ENCODE assay signal across 12 mouse cellular contexts in the genomic region with DNA sequence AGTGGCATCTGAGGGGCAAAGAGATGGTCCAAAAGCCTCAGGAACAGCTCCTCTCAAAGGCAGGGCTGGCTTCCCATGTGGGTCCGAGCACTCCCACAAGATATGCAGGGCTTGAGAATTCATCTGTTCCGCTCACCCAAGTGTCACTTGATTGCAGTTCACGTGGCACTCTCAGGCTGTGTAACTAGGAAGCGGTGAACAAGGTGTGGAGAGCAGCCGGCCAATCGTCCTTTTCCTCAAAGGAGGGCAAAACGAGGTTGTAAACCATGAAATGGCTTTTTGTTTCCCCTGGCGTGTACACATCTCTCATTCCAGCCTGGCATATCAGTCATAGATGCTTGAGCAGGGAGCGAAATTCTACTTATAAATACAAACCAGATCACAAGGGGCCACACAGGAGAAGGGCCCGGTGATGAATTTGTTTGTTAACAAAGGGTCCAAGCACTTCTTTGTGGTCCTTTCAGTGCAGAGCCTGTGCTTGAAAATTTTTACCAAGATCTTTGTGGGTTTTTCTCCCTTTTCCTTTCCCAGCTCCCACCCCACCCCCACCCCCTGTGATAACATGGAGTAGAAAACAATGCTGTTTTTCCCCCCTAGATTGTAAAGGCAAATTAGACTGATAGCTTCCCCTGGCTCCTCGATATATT.
A peak's percentile ranks its signal among the peaks of the same experiment; 100 is the strongest.
DNase-seq lines count a peak whose midpoint lies in the region; ATAC-seq lines count a peak whose summit lies in the region.
"Had no signal": no experiment of that assay in that cellular context is flagged by ENCODE, and none has a peak within 500 bp of the region (broad histone marks: within the 10 kb centered on the region; RNA-seq: fewer than 3 reads in every experiment).

No protein-coding gene starts in this region.

- 29% methylated on average over 11 of the region's 11 CpGs for WGBS in heart, embryonic 12.5 days
- WGBS in forebrain, embryonic 12.5 days = 24% methylated on average over 11 of the region's 11 CpGs
- WGBS in large intestine, adult 2 months = 33% methylated on average over 11 of the region's 11 CpGs
- 17% methylated on average over 11 of the region's 11 CpGs for WGBS in midbrain, embryonic 14.5 days

- ATAC-seq in heart, embryonic 12.5 days (ENCODE audit: insufficient number of reproducible peaks, low FRiP score) = no peak
- ATAC-seq in forebrain, embryonic 12.5 days (ENCODE audit: low FRiP score) = no peak
- ATAC-seq in midbrain, embryonic 14.5 days (ENCODE audit: low FRiP score, low TSS enrichment) = no peak

- H3K36me3 ChIP-seq in heart, embryonic 12.5 days = no peaks in the 10 kb centered on the region
- no peaks in the 10 kb centered on the region for H3K36me3 ChIP-seq in forebrain, embryonic 12.5 days (replicated peaks)
- H3K36me3 ChIP-seq in midbrain, embryonic 14.5 days (ENCODE audit: control insufficient read depth, insufficient read depth, low read length) = no peaks in the 10 kb centered on the region
- H3K36me3 ChIP-seq: embryonic facial prominence, embryonic 15.5 days; limb, embryonic 13.5 days had no signal

- H3K27ac ChIP-seq in heart, embryonic 12.5 days (ENCODE audit: poor library complexity, severe bottlenecking) = no peak overlapping the region
- peak overlapping the region; percentile 42 for H3K27ac ChIP-seq in forebrain, embryonic 12.5 days
- peak overlapping the region; percentile 52 for H3K27ac ChIP-seq in midbrain, embryonic 14.5 days (replicated peaks; ENCODE audit: low read depth, low read length)
- H3K27ac ChIP-seq: embryonic facial prominence, embryonic 15.5 days; limb, embryonic 13.5 days had no signal

- intact Hi-C loops in heart, postnatal 14 days (cut with DNase I) = no loop called here

- H3K4me2 ChIP-seq in heart, embryonic 12.5 days = peak overlapping the region; percentile 31
- H3K4me2 ChIP-seq in forebrain, embryonic 12.5 days = 0 out of 2 replicates have a peak overlapping the region, but pooled peaks have one; percentile 2
- H3K4me2 ChIP-seq in midbrain, embryonic 14.5 days (ENCODE audit: low read length) = peak overlapping the region; percentile 10; the same call in 1 of the 2 replicates
- H3K4me2 ChIP-seq: embryonic facial prominence, embryonic 15.5 days; limb, embryonic 13.5 days had no signal

- H3K9me3 ChIP-seq in heart, embryonic 12.5 days (replicated peaks) = no peaks in the 10 kb centered on the region
- no peaks in the 10 kb centered on the region for H3K9me3 ChIP-seq in forebrain, embryonic 12.5 days
- H3K9me3 ChIP-seq in midbrain, embryonic 14.5 days (ENCODE audit: control insufficient read depth, low read length) = no peaks in the 10 kb centered on the region
- H3K9me3 ChIP-seq: embryonic facial prominence, embryonic 15.5 days; limb, embryonic 13.5 days had no signal

- no peak for DNase-seq in heart, postnatal 14 days
- DNase-seq in large intestine, adult 2 months (ENCODE audit: low read depth, low spot score) = peak; percentile 22
- DNase-seq in midbrain, embryonic 14.5 days = peak; percentile 40
- DNase-seq in right cerebral cortex, postnatal 36 days (ENCODE audit: low spot score in 2 of 2) = no peak
- no peak for DNase-seq in layer of hippocampus, postnatal 36 days
- no peak for DNase-seq in adrenal gland, adult 18-20 months (ENCODE audit: low spot score in 2 of 2)
- DNase-seq: adrenal gland, postnatal 10 days; cerebellum, adult 11-12 months had no signal

- no peak overlapping the region for H3K9ac ChIP-seq in heart, embryonic 12.5 days
- H3K9ac ChIP-seq in forebrain, embryonic 12.5 days = no peak overlapping the region
- H3K9ac ChIP-seq in midbrain, embryonic 14.5 days (replicated peaks; ENCODE audit: low read length) = 0 out of 2 replicates have a peak overlapping the region, but pooled peaks have one; percentile 26
- H3K9ac ChIP-seq: embryonic facial prominence, embryonic 15.5 days; limb, embryonic 13.5 days had no signal

- no peak overlapping the region for H3K4me3 ChIP-seq in heart, embryonic 12.5 days
- no peak overlapping the region for H3K4me3 ChIP-seq in forebrain, embryonic 12.5 days (replicated peaks)
- H3K4me3 ChIP-seq in midbrain, embryonic 14.5 days (replicated peaks; ENCODE audit: low read depth, low read length) = no peak overlapping the region
- H3K4me3 ChIP-seq: embryonic facial prominence, embryonic 15.5 days; limb, embryonic 13.5 days had no signal

- H3K27me3 ChIP-seq in heart, embryonic 12.5 days (replicated peaks) = no peaks in the 10 kb centered on the region
- no peaks in the 10 kb centered on the region for H3K27me3 ChIP-seq in forebrain, embryonic 12.5 days
- no peaks in the 10 kb centered on the region for H3K27me3 ChIP-seq in midbrain, embryonic 14.5 days (ENCODE audit: control insufficient read depth, insufficient read depth, low read length)
- H3K27me3 ChIP-seq: embryonic facial prominence, embryonic 15.5 days; limb, embryonic 13.5 days had no signal

- H3K4me1 ChIP-seq in heart, embryonic 12.5 days (replicated peaks) = peaks cover 20% of the 10 kb centered on the region
- H3K4me1 ChIP-seq in forebrain, embryonic 12.5 days = peaks cover 15% of the 10 kb centered on the region
- peaks cover 12% of the 10 kb centered on the region for H3K4me1 ChIP-seq in midbrain, embryonic 14.5 days (ENCODE audit: control insufficient read depth, insufficient read depth, low read length)
- H3K4me1 ChIP-seq: embryonic facial prominence, embryonic 15.5 days; limb, embryonic 13.5 days had no signal

Comparison
In these comparisons a context has a peak if more than half of its experiments do, and no peak if none do; other contexts are left out.
1. DNase-seq: peak in large intestine, adult 2 months (single experiment) and midbrain, embryonic 14.5 days (single experiment); none in heart, postnatal 14 days (0 of 2), right cerebral cortex, postnatal 36 days (0 of 2), layer of hippocampus, postnatal 36 days (0 of 2) and adrenal gland, adult 18-20 months (0 of 2).
2. Peak in every context shown above with its lines, with median percentiles within 50 percentile points of each other: H3K4me2 ChIP-seq.